Mouse (Mus musculus) skeletal muscle tissue, adult 2 months (tissue): ENCODE measurements around the gene Aak1.

ENCODE experiments used
- DNase-seq: peaks from one replicate; pipeline ENCODE4 v3.0.0-alpha.2; 2012; ENCODE audit warnings: low read depth, low spot score

The Aak1 gene

GRCm38 (mm10) chr6:86955741-86956140 lies 106.4 kb downstream of the Aak1 start:
- DNase-seq, result no peak

GRCm38 (mm10) chr6:86956206-86956605 lies 106.9 kb downstream of the Aak1 start:
- DNase-seq, result no peak

- no peak for DNase-seq
Measured at GRCm38 (mm10) chr6:86959006-86959405, 109.7 kb downstream of the Aak1 start.

GRCm38 (mm10) chr6:86963987-86964685 lies 114.8 kb downstream of the Aak1 start:
- DNase-seq, result no peak

- DNase-seq, result no peak
Measured at GRCm38 (mm10) chr6:86967166-86967565, 117.8 kb downstream of the Aak1 start.

GRCm38 (mm10) chr6:86973956-86974355 lies 124.6 kb downstream of the Aak1 start:
- no peak for DNase-seq

GRCm38 (mm10) chr6:86978156-86978908 lies 129.0 kb downstream of the Aak1 start:
- no peak for DNase-seq

GRCm38 (mm10) chr6:86978909-86979265 lies 129.6 kb downstream of the Aak1 start:
- no peak for DNase-seq

- DNase-seq, result no peak
Measured at GRCm38 (mm10) chr6:86981206-86981605, 131.9 kb downstream of the Aak1 start.

- no peak for DNase-seq
Measured at GRCm38 (mm10) chr6:86985314-86986106, 136.2 kb downstream of the Aak1 start.

GRCm38 (mm10) chr6:86989576-86989975 lies 140.3 kb downstream of the Aak1 start:
- no peak for DNase-seq

- no peak for DNase-seq
Measured at GRCm38 (mm10) chr6:86991041-86991440, 141.7 kb downstream of the Aak1 start.

- DNase-seq, result no peak
Measured at GRCm38 (mm10) chr6:86992349-86992748, 143.0 kb downstream of the Aak1 start.

GRCm38 (mm10) chr6:86994254-86994653 lies 144.9 kb downstream of the Aak1 start:
- DNase-seq, result no peak

GRCm38 (mm10) chr6:86996629-86997307 lies 147.5 kb downstream of the Aak1 start:
- no peak for DNase-seq

GRCm38 (mm10) chr6:86997360-86997759 lies 148.0 kb downstream of the Aak1 start:
- DNase-seq, result no peak

GRCm38 (mm10) chr6:87001995-87002394 lies 152.7 kb downstream of the Aak1 start:
- no peak for DNase-seq

GRCm38 (mm10) chr6:87002521-87003055 lies 153.3 kb downstream of the Aak1 start:
- peak; percentile 86 for DNase-seq

- no peak for DNase-seq
Measured at GRCm38 (mm10) chr6:87004099-87004498, 154.8 kb downstream of the Aak1 start.

GRCm38 (mm10) chr6:87005577-87005976 lies 156.3 kb downstream of the Aak1 start:
- no peak for DNase-seq

GRCm38 (mm10) chr6:87008887-87009286 lies 159.6 kb downstream of the Aak1 start, which contains the start of gene Nfu1:
TSS of gene Nfu1 (plus strand) at chr6:87009236.
- DNase-seq, result no peak
